Mouse (Mus musculus): Measurements from ENCODE around the gene Trim46.

The Trim46 gene

GRCm38 (mm10) chr3:89270891-89271290 lies 24.8 kb upstream of the Trim46 start:
- DNase-seq, result peak; percentile 23

- peak; percentile 88 for DNase-seq
These were observed 24.1 kb upstream of the Trim46 start, which contains the start of gene Slc50a1 for GRCm38 (mm10) chr3:89270051-89270755. TSS of gene Slc50a1 (minus strand) at chr3:89270570.

GRCm38 (mm10) chr3:89268916-89269315 lies 22.8 kb upstream of the Trim46 start:
- no peak for DNase-seq

GRCm38 (mm10) chr3:89266439-89266893 lies 20.4 kb upstream of the Trim46 start:
- DNase-seq, result peak; percentile 84

GRCm38 (mm10) chr3:89262417-89262816 lies 16.3 kb upstream of the Trim46 start:
- no peak for DNase-seq

- DNase-seq, result no peak
These were observed 14.1 kb upstream of the Trim46 start for GRCm38 (mm10) chr3:89260211-89260610.

- no peak for DNase-seq
These were observed 13.0 kb upstream of the Trim46 start, which contains the start of gene Dpm3 for GRCm38 (mm10) chr3:89259076-89259475. TSS of gene Dpm3 (plus strand) at chr3:89259358.

- no peak for DNase-seq
These were observed 10.1 kb upstream of the Trim46 start for GRCm38 (mm10) chr3:89256177-89256576.

- no peak for DNase-seq
These were observed 8.9 kb upstream of the Trim46 start for GRCm38 (mm10) chr3:89254994-89255393.

- DNase-seq, result peak; percentile 85
These were observed 5.3 kb upstream of the Trim46 start for GRCm38 (mm10) chr3:89251365-89251895.

GRCm38 (mm10) chr3:89250435-89251040 lies 4.4 kb upstream of the Trim46 start:
- peak; percentile 72 for DNase-seq

GRCm38 (mm10) chr3:89247466-89247865 lies 1.4 kb upstream of the Trim46 start:
- DNase-seq, result no peak

- DNase-seq, result peak; percentile 48
These were observed 379 bp downstream of the Trim46 start, which contains the start of gene Krtcap2 for GRCm38 (mm10) chr3:89245688-89246171. TSS of gene Krtcap2 (plus strand) at chr3:89245966.

- peak; percentile 78 for DNase-seq
These were observed 974 bp downstream of the Trim46 start for GRCm38 (mm10) chr3:89244982-89245687.

- peak; percentile 49 for DNase-seq
These were observed 1.7 kb downstream of the Trim46 start for GRCm38 (mm10) chr3:89244158-89244981.

GRCm38 (mm10) chr3:89243609-89244008 lies 2.5 kb downstream of the Trim46 start:
- peak; percentile 88 for DNase-seq

GRCm38 (mm10) chr3:89242331-89242895 lies 3.7 kb downstream of the Trim46 start:
- no peak for DNase-seq

GRCm38 (mm10) chr3:89238494-89238893 lies 7.6 kb downstream of the Trim46 start:
- DNase-seq, result no peak

- no peak for DNase-seq
These were observed 8.4 kb downstream of the Trim46 start for GRCm38 (mm10) chr3:89237682-89238081.

- DNase-seq, result no peak
These were observed 9.6 kb downstream of the Trim46 start for GRCm38 (mm10) chr3:89236516-89236915.

GRCm38 (mm10) chr3:89233562-89234110 lies 12.5 kb downstream of the Trim46 start:
- DNase-seq, result no peak
